Mouse (Mus musculus) intestine, postnatal 0 days (tissue): ENCODE results near the gene Pard3. TPM values are rescaled to one million over a fixed set of nuclear protein-coding genes. Genes with fewer than 3 reads are reported as not detected.

Experiments used
- ATAC-seq: fragments of 200-750 bp; cut with Nextera tagmentation; 2 replicates; pipeline ENCODE4 v1.8.0; 2017; ENCODE audit warnings: mild to moderate bottlenecking, moderate TSS enrichment, moderate library complexity
- H3K27ac ChIP-seq: fragments of 300-500 bp; sonication (generic); 2 replicates; pipeline ENCODE4 v1.5.1; 2014; ENCODE audit warnings: mild to moderate bottlenecking, low read depth, low read length, moderate library complexity
- H3K27me3 ChIP-seq: fragments of 300-500 bp; sonication (generic); replicated peaks from 2 replicates; pipeline ENCODE4 v1.6.1; 2014; ENCODE audit warnings: low read length, mixed read lengths; ENCODE audit not compliant: control insufficient read depth, insufficient read depth
- H3K36me3 ChIP-seq: fragments of 300-500 bp; sonication (generic); 2 replicates; pipeline ENCODE4 v1.6.1; 2014; ENCODE audit warnings: mild to moderate bottlenecking, moderate library complexity; ENCODE audit not compliant: control insufficient read depth, insufficient read depth
- H3K4me1 ChIP-seq: fragments of 300-500 bp; sonication (generic); replicated peaks from 2 replicates; pipeline ENCODE4 v1.6.1; 2014; ENCODE audit warnings: antibody characterized with exemption, low read length, mixed read lengths; ENCODE audit not compliant: control insufficient read depth, insufficient read depth
- H3K4me2 ChIP-seq: fragments of 300-500 bp; sonication (generic); replicated peaks from 2 replicates; pipeline ENCODE4 v1.6.1; 2014; ENCODE audit warnings: low read depth, mild to moderate bottlenecking, moderate library complexity
- H3K4me3 ChIP-seq: fragments of 300-500 bp; sonication (generic); 2 replicates; pipeline ENCODE4 v1.5.1; 2014; ENCODE audit warnings: low read depth, low read length
- H3K9ac ChIP-seq: fragments of 300-500 bp; sonication (generic); 2 replicates; pipeline ENCODE4 v1.6.1; 2014; ENCODE audit warnings: mild to moderate bottlenecking, low read depth, low read length
- H3K9me3 ChIP-seq: fragments of 300-500 bp; sonication (generic); 2 replicates; pipeline ENCODE4 v1.6.1; 2016; ENCODE audit warnings: mixed run types; ENCODE audit not compliant: control insufficient read depth
- CTCF ChIP-seq: sonication (generic); IDR thresholded peaks from 2 replicates; pipeline ENCODE4 v1.5.1; 2016; ENCODE audit warnings: low read depth, mild to moderate bottlenecking, control low read depth, antibody characterized with exemption, moderate library complexity
- WGBS: fragments of 180-500 bp; shearing (Covaris S2); extraction: QIAGEN DNeasy Blood & Tissue Kit; methylation state at CpG from one replicate; pipeline ENCODE4 v1.1.7; 2014; 5-methylcytosine and 5-hydroxymethylcytosine counted together
- polyA plus RNA-seq: library from polyadenylated mRNA; unstranded; fragments of >200 nt; fragmentation: Nextera tagmentation; extraction: Ambion mirVana; gene quantifications from 2 replicates; pipeline ENCODE4 v1.2.1, GENCODE M21; 2015

Pard3 gene
- polyA plus RNA-seq, 1 experiment from 2014 or later: 12.5 TPM

GRCm38 (mm10) chr8:127192331-127192730, 128.6 kb downstream of the Pard3 start:
- H3K9ac ChIP-seq: no peak overlapping the region
- no peaks in the 10 kb centered on the region for H3K4me1 ChIP-seq
- H3K9me3 ChIP-seq: no peaks in the 10 kb centered on the region
- no peaks in the 10 kb centered on the region for H3K36me3 ChIP-seq
- TF ChIP-seq CTCF: no peak
- no peak overlapping the region for H3K27ac ChIP-seq
- H3K4me2 ChIP-seq: no peak overlapping the region
- 91% methylated on average over 10 of the region's 10 CpGs for WGBS
- H3K27me3 ChIP-seq: no peaks in the 10 kb centered on the region
- ATAC-seq: no peak
- H3K4me3 ChIP-seq: no peak overlapping the region

GRCm38 (mm10) chr8:127193375-127193774, 129.7 kb downstream of the Pard3 start:
- Histone ChIP-seq H3K4me3 (no peak overlapping the region), H3K4me2 (no peak overlapping the region), H3K9ac (no peak overlapping the region), H3K36me3 (no peaks in the 10 kb centered on the region), H3K9me3 (no peaks in the 10 kb centered on the region), H3K4me1 (no peaks in the 10 kb centered on the region), H3K27ac (no peak overlapping the region), H3K27me3 (no peaks in the 10 kb centered on the region)
- WGBS: 61% methylated on average over 6 of the region's 6 CpGs
- no peak for ATAC-seq
- no peak for TF ChIP-seq CTCF

- WGBS: 82% methylated on average over 15 of the region's 15 CpGs
- Histone ChIP-seq H3K27me3 (no peaks in the 10 kb centered on the region), H3K9ac (no peak overlapping the region), H3K4me2 (no peak overlapping the region), H3K36me3 (no peaks in the 10 kb centered on the region), H3K4me3 (no peak overlapping the region), H3K4me1 (no peaks in the 10 kb centered on the region), H3K9me3 (no peaks in the 10 kb centered on the region), H3K27ac (no peak overlapping the region)
- no peak for TF ChIP-seq CTCF
- no peak for ATAC-seq
Measured at GRCm38 (mm10) chr8:127194786-127195407, 131.2 kb downstream of the Pard3 start.

- peak; percentile 19; the same call in 1 of the 2 replicates for ATAC-seq
- WGBS: 73% methylated on average over 13 of the region's 13 CpGs
- H3K9ac ChIP-seq: no peak overlapping the region
Measured at GRCm38 (mm10) chr8:127196505-127197265, 133.0 kb downstream of the Pard3 start.

GRCm38 (mm10) chr8:127207455-127207854, 143.8 kb downstream of the Pard3 start:
- H3K4me2 ChIP-seq: no peak overlapping the region
- 51% methylated on average over 4 of the region's 4 CpGs for WGBS
- H3K4me3 ChIP-seq: no peak overlapping the region
- no peak for TF ChIP-seq CTCF
- H3K27ac ChIP-seq: no peak overlapping the region
- no peak overlapping the region for H3K9ac ChIP-seq
- no peaks in the 10 kb centered on the region for H3K9me3 ChIP-seq
- no peaks in the 10 kb centered on the region for H3K36me3 ChIP-seq
- no peak for ATAC-seq
- H3K4me1 ChIP-seq: no peaks in the 10 kb centered on the region
- no peaks in the 10 kb centered on the region for H3K27me3 ChIP-seq

More at GRCm38 (mm10) chr8:127196505-127197265, 133.0 kb downstream of the Pard3 start:
- H3K27me3 ChIP-seq: no peaks in the 10 kb centered on the region
- H3K4me3 ChIP-seq: no peak overlapping the region
- H3K4me2 ChIP-seq: no peak overlapping the region
- H3K9me3 ChIP-seq: no peaks in the 10 kb centered on the region
- H3K27ac ChIP-seq: no peak overlapping the region
- 0 out of 2 replicates have a peak, but pooled peaks cover 3% of the 10 kb centered on the region for H3K4me1 ChIP-seq
- no peaks in the 10 kb centered on the region for H3K36me3 ChIP-seq
- no peak for TF ChIP-seq CTCF

GRCm38 (mm10) chr8:127210621-127211020, 146.9 kb downstream of the Pard3 start:
- no peak for TF ChIP-seq CTCF
- no peak overlapping the region for H3K27ac ChIP-seq
- ATAC-seq: no peak
- H3K9ac ChIP-seq: no peak overlapping the region
- H3K9me3 ChIP-seq: no peaks in the 10 kb centered on the region
- 77% methylated on average over 4 of the region's 4 CpGs for WGBS
- no peak overlapping the region for H3K4me3 ChIP-seq
- no peak overlapping the region for H3K4me2 ChIP-seq
- H3K27me3 ChIP-seq: no peaks in the 10 kb centered on the region
- no peaks in the 10 kb centered on the region for H3K4me1 ChIP-seq
- no peaks in the 10 kb centered on the region for H3K36me3 ChIP-seq
